Mouse (Mus musculus): ENCODE measurements at regions not wholly inside any gene's neighbourhood (a gene's known extent, or its start where the extent isn't known, plus 50 kb on each side); places are given as distances from the start of the nearest gene placed in this dataset.

DNA sequence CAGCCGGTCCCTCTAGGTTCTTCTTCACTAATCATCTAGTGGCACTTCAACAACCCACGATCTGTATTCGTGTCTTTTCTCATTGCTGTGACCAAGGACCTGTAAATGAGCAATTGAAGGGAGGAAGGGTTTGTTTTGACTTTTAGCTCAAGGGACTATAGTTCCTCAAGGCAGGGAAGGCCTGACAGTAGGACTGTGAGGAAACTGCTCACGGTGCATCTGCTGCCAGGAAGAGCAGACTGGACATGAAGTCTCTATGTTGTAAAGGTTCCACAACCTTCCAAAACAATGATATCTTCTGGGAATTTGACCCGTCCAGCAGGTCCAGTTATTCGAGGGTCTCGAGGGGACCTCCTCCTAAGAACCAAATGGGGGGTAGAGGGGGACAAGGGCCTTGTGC, 300.8 kb downstream of the Med10 start:
- TF ChIP-seq MAX (IDR thresholded peaks at IDR 0.05) (no peak), CEBPB (IDR thresholded peaks at IDR 0.05; ENCODE audit: low read depth) (no peak), CTCF (IDR thresholded peaks at IDR 0.05; ENCODE audit: control insufficient read depth, insufficient read depth, insufficient read length) (no peak)
